Mouse (Mus musculus) small intestine, adult 2 months (tissue): ENCODE measurements around the gene Pter.

Source experiments
- CTCF ChIP-seq: fragments of 200-500 bp; IDR thresholded peaks from 2 replicates; pipeline ENCODE4 v1.5.1; 2012; ENCODE audit warnings: low read depth, mild to moderate bottlenecking, control low read depth, inconsistent platforms, low read length, moderate library complexity, mixed read lengths; ENCODE audit not compliant: insufficient replicate concordance, insufficient read length; ENCODE audit errors: extremely low read depth
- POLR2A ChIP-seq: fragments of 200-500 bp; IDR thresholded peaks from 2 replicates; pipeline ENCODE4 v1.6.1; 2012; ENCODE audit warnings: low read depth, mild to moderate bottlenecking, control low read depth, inconsistent platforms, low read length, moderate library complexity

GRCm38 (mm10) chr2:12879492-12879891, 44.3 kb upstream of the Pter start:
- TF ChIP-seq CTCF = no peak
- TF ChIP-seq POLR2A = no peak
